Mouse (Mus musculus) adrenal gland, adult 2 months (tissue): ENCODE measurements around the gene Amhr2. TPM values are rescaled to one million over a fixed set of nuclear protein-coding genes. Genes with fewer than 3 reads are reported as not detected.

Experiments
- DNase-seq: peaks from one replicate; pipeline ENCODE4 v3.0.0; 2021
- long read RNA-seq: library from polyadenylated mRNA; stranded (forward); transcript quantifications from one replicate; pipeline ENCODE4 v2.0.0, GENCODE M21; 2021
- polyA plus RNA-seq: library from polyadenylated mRNA; depleted of rRNA; stranded (reverse); fragments of >200 nt; gene quantifications from 2 replicates; pipeline ENCODE4 v1.2.3, GENCODE M21; 2012; rRNA removed
- total RNA-seq, 2 experiments: library from RNA; stranded (reverse); gene quantifications; 2 replicates each; pipeline ENCODE4 v1.2.3; 2021

Gene Amhr2
- 1 to 10 TPM; 1.0 to 1.6 TPM for total RNA-seq
- polyA plus RNA-seq = 1.3 and 2.5 TPM in 2 replicates
- long read RNA-seq, partial matches to known transcripts = 4 of 4 reads
- long read RNA-seq, other reads (novel, unspliced or antisense) = 0 of 4 reads

GRCm38 (mm10) chr15:102445146-102445545 lies at the start of gene Amhr2:
Amhr2 (plus strand) TSS chr15:102445367.
- DNase-seq = no peak

- DNase-seq = peak; percentile 60
Measured at GRCm38 (mm10) chr15:102398629-102399028, 46.5 kb upstream of the Amhr2 start.

- DNase-seq = peak; percentile 96
Measured at GRCm38 (mm10) chr15:102399229-102400221, 45.6 kb upstream of the Amhr2 start.

GRCm38 (mm10) chr15:102400476-102401045 lies 44.6 kb upstream of the Amhr2 start:
- no peak for DNase-seq

- no peak for DNase-seq
Measured at GRCm38 (mm10) chr15:102401278-102401677, 43.9 kb upstream of the Amhr2 start.

GRCm38 (mm10) chr15:102402210-102402609 lies 43.0 kb upstream of the Amhr2 start:
- no peak for DNase-seq

- DNase-seq = no peak
Measured at GRCm38 (mm10) chr15:102404608-102405488, 40.3 kb upstream of the Amhr2 start.

- peak; percentile 99 for DNase-seq
Measured at GRCm38 (mm10) chr15:102405489-102406195, 39.5 kb upstream of the Amhr2 start, which contains the start of gene Sp1. Sp1 (plus strand) TSS chr15:102406143.

GRCm38 (mm10) chr15:102406196-102406911 lies 38.8 kb upstream of the Amhr2 start:
- peak; percentile 94 for DNase-seq

- DNase-seq = no peak
Measured at GRCm38 (mm10) chr15:102406912-102407580, 38.1 kb upstream of the Amhr2 start.

- no peak for DNase-seq
Measured at GRCm38 (mm10) chr15:102407681-102408557, 37.2 kb upstream of the Amhr2 start.

- DNase-seq = no peak
Measured at GRCm38 (mm10) chr15:102408558-102409130, 36.5 kb upstream of the Amhr2 start.

- DNase-seq = no peak
Measured at GRCm38 (mm10) chr15:102409286-102409685, 35.9 kb upstream of the Amhr2 start.

GRCm38 (mm10) chr15:102411077-102411476 lies 34.1 kb upstream of the Amhr2 start:
- DNase-seq = no peak

GRCm38 (mm10) chr15:102413687-102414086 lies 31.5 kb upstream of the Amhr2 start:
- no peak for DNase-seq

GRCm38 (mm10) chr15:102417524-102417923 lies 27.6 kb upstream of the Amhr2 start:
- no peak for DNase-seq

- no peak for DNase-seq
Measured at GRCm38 (mm10) chr15:102420986-102421385, 24.2 kb upstream of the Amhr2 start.

- DNase-seq = peak; percentile 35
Measured at GRCm38 (mm10) chr15:102421437-102421836, 23.7 kb upstream of the Amhr2 start.
